Mouse (Mus musculus): Measurements from ENCODE around the gene Ntrk2.

- TF ChIP-seq POLR2A (IDR thresholded peaks at IDR 0.05; ENCODE audit: low read depth, low read length): no peak
- no peak for TF ChIP-seq CTCF (IDR thresholded peaks at IDR 0.05; ENCODE audit: extremely low read depth, insufficient read length, insufficient replicate concordance, low read depth, low read length)
Observed at GRCm38 (mm10) chr13:58838110-58838509, 31.7 kb downstream of the Ntrk2 start.
